Mouse (Mus musculus) mouse embryonic stem cell (cell line): ENCODE measurements around the gene Gm3045.

Experiments used
- in situ Hi-C, 2 experiments: fragments of 300-500 bp; cut with MboI; formaldehyde crosslinking; loops; 1 replicate in 1 of 2; 3 replicates in 1 of 2; pipeline ENCODE4 v1.14.3; 2019 to 2020; ENCODE audit warnings: low sequenced_read_pairs in 2 of 2, low pct_unique_long_range_greater_than_20kb in 1 of 2, mixed read lengths in 1 of 2; ENCODE audit not compliant: unreplicated experiment in 1 of 2

The Gm3045 gene

GRCm38 (mm10) chr13:56472661-56473060 lies 46.3 kb downstream of the Gm3045 start:
- in situ Hi-C loops, result no loop called here

GRCm38 (mm10) chr13:56475363-56475762 lies 49.0 kb downstream of the Gm3045 start:
- in situ Hi-C loops, result no loop called here

- in situ Hi-C loops, result no loop called here
These were observed 50.4 kb downstream of the Gm3045 start for GRCm38 (mm10) chr13:56476790-56477189.

- in situ Hi-C loops, result no loop called here
These were observed 50.9 kb downstream of the Gm3045 start for GRCm38 (mm10) chr13:56477271-56477670.

GRCm38 (mm10) chr13:56478027-56478426 lies 51.6 kb downstream of the Gm3045 start:
- in situ Hi-C loops, result no loop called here

- in situ Hi-C loops, result loop anchor here in 1 of 2 experiments (10.0 kb wide), 1 partner anchor 283 kb away; no protein-coding TSS in a partner anchor
These were observed 55.8 kb downstream of the Gm3045 start, which contains the start of gene Il9 for GRCm38 (mm10) chr13:56482146-56482545. Gene Il9, minus strand, starts transcription at chr13:56482246.
